Mouse (Mus musculus): ENCODE measurements around the gene Diras1. TPM values are rescaled to one million over a fixed set of nuclear protein-coding genes. Genes with fewer than 3 reads are reported as not detected.
"Not testable (repeated sequence)": the region's sequence is repeated elsewhere in the genome, so short reads cannot be mapped to it uniquely, and the experiment has no call there.

Diras1 gene
- polyA plus RNA-seq, 1 experiment, result 0.38 TPM

GRCm38 (mm10) chr10:80991007-80991406 is 34.5 kb downstream of the Diras1 start:
- no peak overlapping the region for H3K27ac ChIP-seq (ENCODE audit: insufficient read depth, low read depth, low read length)
- TF ChIP-seq POLR2A (IDR thresholded peaks at IDR 0.05; ENCODE audit: low read depth, low read length) (no peak), CTCF (IDR thresholded peaks at IDR 0.05; ENCODE audit: extremely low read depth, insufficient read length, insufficient replicate concordance, low read depth, low read length) (no peak)
- no peaks in the 10 kb centered on the region for H3K27me3 ChIP-seq (ENCODE audit: control insufficient read depth, insufficient read depth, low read length)
- no peak overlapping the region for H3K4me3 ChIP-seq (ENCODE audit: low read depth, low read length)
- H3K36me3 ChIP-seq (ENCODE audit: control insufficient read depth, insufficient read depth, low read length), result no peaks in the 10 kb centered on the region
- peaks cover 13% of the 10 kb centered on the region for H3K4me1 ChIP-seq (ENCODE audit: control insufficient read depth, insufficient read depth, insufficient read length, low read length)
- 8% methylated on average over 3 of the region's 3 CpGs for WGBS

GRCm38 (mm10) chr10:80990406-80990805 is 35.1 kb downstream of the Diras1 start:
- no peaks in the 10 kb centered on the region for H3K36me3 ChIP-seq (ENCODE audit: control insufficient read depth, insufficient read depth, low read length)
- H3K4me3 ChIP-seq (ENCODE audit: low read depth, low read length), result no peak overlapping the region
- 77% methylated on average over 7 of the region's 7 CpGs for WGBS
- H3K27ac ChIP-seq (ENCODE audit: insufficient read depth, low read depth, low read length), result no peak overlapping the region
- H3K27me3 ChIP-seq (ENCODE audit: control insufficient read depth, insufficient read depth, low read length), result no peaks in the 10 kb centered on the region
- peaks cover 13% of the 10 kb centered on the region for H3K4me1 ChIP-seq (ENCODE audit: control insufficient read depth, insufficient read depth, insufficient read length, low read length)
- no peak for TF ChIP-seq POLR2A (IDR thresholded peaks at IDR 0.05; ENCODE audit: low read depth, low read length)
- TF ChIP-seq CTCF (IDR thresholded peaks at IDR 0.05; ENCODE audit: extremely low read depth, insufficient read length, insufficient replicate concordance, low read depth, low read length), result no peak

- Histone ChIP-seq H3K27ac (ENCODE audit: insufficient read depth, low read depth, low read length) (peak overlapping the region; percentile 27; the same call in 1 of the 2 replicates), H3K4me1 (ENCODE audit: control insufficient read depth, insufficient read depth, insufficient read length, low read length) (peaks cover 16% of the 10 kb centered on the region)
- 50% methylated on average over 4 of the region's 4 CpGs for WGBS
- not testable (repeated sequence) for H3K4me3 ChIP-seq (ENCODE audit: low read depth, low read length); H3K27me3 ChIP-seq (ENCODE audit: control insufficient read depth, insufficient read depth, low read length); H3K36me3 ChIP-seq (ENCODE audit: control insufficient read depth, insufficient read depth, low read length)
Observed at GRCm38 (mm10) chr10:80989854-80990253, 35.6 kb downstream of the Diras1 start.

- Histone ChIP-seq H3K27ac (ENCODE audit: insufficient read depth, low read depth, low read length) (peak overlapping the region; percentile 27; the same call in 1 of the 2 replicates), H3K27me3 (ENCODE audit: control insufficient read depth, insufficient read depth, low read length) (no peaks in the 10 kb centered on the region), H3K4me1 (ENCODE audit: control insufficient read depth, insufficient read depth, insufficient read length, low read length) (peaks cover 16% of the 10 kb centered on the region), H3K36me3 (ENCODE audit: control insufficient read depth, insufficient read depth, low read length) (no peaks in the 10 kb centered on the region), H3K4me3 (ENCODE audit: low read depth, low read length) (no peak overlapping the region)
- 45% methylated on average over 6 of the region's 6 CpGs for WGBS
- no peak for TF ChIP-seq CTCF (IDR thresholded peaks at IDR 0.05; ENCODE audit: extremely low read depth, insufficient read length, insufficient replicate concordance, low read depth, low read length)
- no peak for TF ChIP-seq POLR2A (IDR thresholded peaks at IDR 0.05; ENCODE audit: low read depth, low read length)
Observed at GRCm38 (mm10) chr10:80989446-80989845, 36.0 kb downstream of the Diras1 start.

GRCm38 (mm10) chr10:80987709-80988441 is 37.6 kb downstream of the Diras1 start:
- no peaks in the 10 kb centered on the region for H3K27me3 ChIP-seq (ENCODE audit: control insufficient read depth, insufficient read depth, low read length)
- H3K4me3 ChIP-seq (ENCODE audit: low read depth, low read length), result no peak overlapping the region
- TF ChIP-seq POLR2A (IDR thresholded peaks at IDR 0.05; ENCODE audit: low read depth, low read length) (no peak), CTCF (IDR thresholded peaks at IDR 0.05; ENCODE audit: extremely low read depth, insufficient read length, insufficient replicate concordance, low read depth, low read length) (peak; percentile 92)
- H3K36me3 ChIP-seq (ENCODE audit: control insufficient read depth, insufficient read depth, low read length), result no peaks in the 10 kb centered on the region
- 12% methylated on average over 10 of the region's 10 CpGs for WGBS
- peaks cover 18% of the 10 kb centered on the region for H3K4me1 ChIP-seq (ENCODE audit: control insufficient read depth, insufficient read depth, insufficient read length, low read length)
- peak overlapping the region; percentile 10; the same call in 1 of the 2 replicates for H3K27ac ChIP-seq (ENCODE audit: insufficient read depth, low read depth, low read length)

GRCm38 (mm10) chr10:80986754-80987153 is 38.7 kb downstream of the Diras1 start:
- 22% methylated on average over 6 of the region's 6 CpGs for WGBS
- Histone ChIP-seq H3K36me3 (ENCODE audit: control insufficient read depth, insufficient read depth, low read length) (no peaks in the 10 kb centered on the region), H3K27me3 (ENCODE audit: control insufficient read depth, insufficient read depth, low read length) (no peaks in the 10 kb centered on the region), H3K27ac (ENCODE audit: insufficient read depth, low read depth, low read length) (peak overlapping the region; percentile 88), H3K4me3 (ENCODE audit: low read depth, low read length) (no peak overlapping the region), H3K4me1 (ENCODE audit: control insufficient read depth, insufficient read depth, insufficient read length, low read length) (peaks cover 23% of the 10 kb centered on the region)
- TF ChIP-seq POLR2A (IDR thresholded peaks at IDR 0.05; ENCODE audit: low read depth, low read length) (no peak), CTCF (IDR thresholded peaks at IDR 0.05; ENCODE audit: extremely low read depth, insufficient read length, insufficient replicate concordance, low read depth, low read length) (no peak)

- TF ChIP-seq CTCF (IDR thresholded peaks at IDR 0.05; ENCODE audit: extremely low read depth, insufficient read length, insufficient replicate concordance, low read depth, low read length) (no peak), POLR2A (IDR thresholded peaks at IDR 0.05; ENCODE audit: low read depth, low read length) (no peak)
- WGBS, result 8% methylated on average over 13 of the region's 13 CpGs
- H3K27me3 ChIP-seq (ENCODE audit: control insufficient read depth, insufficient read depth, low read length), result no peaks in the 10 kb centered on the region
- peak overlapping the region; percentile 88 for H3K27ac ChIP-seq (ENCODE audit: insufficient read depth, low read depth, low read length)
- H3K4me3 ChIP-seq (ENCODE audit: low read depth, low read length), result peak overlapping the region; percentile 63
- peaks cover 26% of the 10 kb centered on the region for H3K4me1 ChIP-seq (ENCODE audit: control insufficient read depth, insufficient read depth, insufficient read length, low read length)
- H3K36me3 ChIP-seq (ENCODE audit: control insufficient read depth, insufficient read depth, low read length), result no peaks in the 10 kb centered on the region
Observed at GRCm38 (mm10) chr10:80985970-80986701, 39.3 kb downstream of the Diras1 start.

Measured in small intestine, adult 2 months (tissue).